Mouse (Mus musculus): Measurements from ENCODE around the gene Ptprcap. TPM values are rescaled to one million over a fixed set of nuclear protein-coding genes. Genes with fewer than 3 reads are reported as not detected.

Ptprcap gene
- polyA plus RNA-seq, 1 experiment from 2014 or later, result 5.1 TPM

Other genes starting within 250 kb of the Ptprcap start
- 33.6 and 36.5 TPM in 2 replicates for gene Tcirg1, start 246.5 kb upstream of the Ptprcap start, polyA plus RNA-seq (2014; fragmentation: Nextera tagmentation; extraction: Ambion mirVana)
- gene Ndufs8, start 240.8 kb upstream of the Ptprcap start, polyA plus RNA-seq (2014; fragmentation: Nextera tagmentation; extraction: Ambion mirVana), result 297 and 302 TPM in 2 replicates
- 4.6 and 4.8 TPM in 2 replicates for gene Aldh3b1, start 223.8 kb upstream of the Ptprcap start, polyA plus RNA-seq (2014; fragmentation: Nextera tagmentation; extraction: Ambion mirVana)
- gene Unc93b1, start 218.4 kb upstream of the Ptprcap start, polyA plus RNA-seq (2014; fragmentation: Nextera tagmentation; extraction: Ambion mirVana), result 21.3 and 24.5 TPM in 2 replicates
- 0.18 and 0.24 TPM in 2 replicates for gene Aldh3b3, start 195.0 kb upstream of the Ptprcap start, polyA plus RNA-seq (2014; fragmentation: Nextera tagmentation; extraction: Ambion mirVana)
- 9.2 and 11.8 TPM in 2 replicates for gene Aldh3b2, start 181.3 kb upstream of the Ptprcap start, polyA plus RNA-seq (2014; fragmentation: Nextera tagmentation; extraction: Ambion mirVana)
- gene Acy3, start 167.0 kb upstream of the Ptprcap start, polyA plus RNA-seq (2014; fragmentation: Nextera tagmentation; extraction: Ambion mirVana), result 8.2 and 8.5 TPM in 2 replicates
- gene Tbx10, start 160.9 kb upstream of the Ptprcap start, polyA plus RNA-seq (2014; fragmentation: Nextera tagmentation; extraction: Ambion mirVana), result 0.10 TPM in 1 of 2 replicates, not detected in the other
- 25.8 and 29.5 TPM in 2 replicates for gene Nudt8, start 153.0 kb upstream of the Ptprcap start, polyA plus RNA-seq (2014; fragmentation: Nextera tagmentation; extraction: Ambion mirVana)
- 1.4 and 1.6 TPM in 2 replicates for gene Gm49405, start 153.0 kb upstream of the Ptprcap start, polyA plus RNA-seq (2014; fragmentation: Nextera tagmentation; extraction: Ambion mirVana)
- gene Doc2g, start 150.3 kb upstream of the Ptprcap start, polyA plus RNA-seq (2014; fragmentation: Nextera tagmentation; extraction: Ambion mirVana), result 2.5 and 3.4 TPM in 2 replicates
- gene Ndufv1, start 140.8 kb upstream of the Ptprcap start, polyA plus RNA-seq (2014; fragmentation: Nextera tagmentation; extraction: Ambion mirVana), result 188 and 199 TPM in 2 replicates
- 483 and 496 TPM in 2 replicates for gene Gstp1, start 115.6 kb upstream of the Ptprcap start, polyA plus RNA-seq (2014; fragmentation: Nextera tagmentation; extraction: Ambion mirVana)
- 1.2 and 4.5 TPM in 2 replicates for gene Gstp2, start 107.6 kb upstream of the Ptprcap start, polyA plus RNA-seq (2014; fragmentation: Nextera tagmentation; extraction: Ambion mirVana)
- 0.35 TPM in 1 of 2 replicates, not detected in the other for gene Gstp3, start 94.0 kb upstream of the Ptprcap start, polyA plus RNA-seq (2014; fragmentation: Nextera tagmentation; extraction: Ambion mirVana)
- not detected in 2 replicates for gene Cabp2, start 72.0 kb upstream of the Ptprcap start, polyA plus RNA-seq (2014; fragmentation: Nextera tagmentation; extraction: Ambion mirVana)
- 66.1 and 68.6 TPM in 2 replicates for gene Cdk2ap2, start 56.4 kb upstream of the Ptprcap start, polyA plus RNA-seq (2014; fragmentation: Nextera tagmentation; extraction: Ambion mirVana)
- gene Pitpnm1, start 53.6 kb upstream of the Ptprcap start, polyA plus RNA-seq (2014; fragmentation: Nextera tagmentation; extraction: Ambion mirVana), result 5.6 and 6.6 TPM in 2 replicates
- gene Aip, start 27.7 kb upstream of the Ptprcap start, polyA plus RNA-seq (2014; fragmentation: Nextera tagmentation; extraction: Ambion mirVana), result 81.9 and 88.6 TPM in 2 replicates
- 0.08 TPM in 1 of 2 replicates, not detected in the other for gene Gpr152, start 13.8 kb upstream of the Ptprcap start, polyA plus RNA-seq (2014; fragmentation: Nextera tagmentation; extraction: Ambion mirVana)
- 0.12 TPM in 1 of 2 replicates, not detected in the other for gene Cabp4, start 9.6 kb upstream of the Ptprcap start, polyA plus RNA-seq (2014; fragmentation: Nextera tagmentation; extraction: Ambion mirVana)
- gene Coro1b, start 5.0 kb upstream of the Ptprcap start, polyA plus RNA-seq (2014; fragmentation: Nextera tagmentation; extraction: Ambion mirVana), result 139 and 162 TPM in 2 replicates
- gene Rps6kb2, start 9.8 kb downstream of the Ptprcap start, polyA plus RNA-seq (2014; fragmentation: Nextera tagmentation; extraction: Ambion mirVana), result 34.1 and 43.2 TPM in 2 replicates
- 4.3 and 5.3 TPM in 2 replicates for gene Carns1, start 21.9 kb downstream of the Ptprcap start, polyA plus RNA-seq (2014; fragmentation: Nextera tagmentation; extraction: Ambion mirVana)
- 3.6 and 3.8 TPM in 2 replicates for gene Tbc1d10c, start 37.7 kb downstream of the Ptprcap start, polyA plus RNA-seq (2014; fragmentation: Nextera tagmentation; extraction: Ambion mirVana)
- gene Ppp1ca, start 38.5 kb downstream of the Ptprcap start, polyA plus RNA-seq (2014; fragmentation: Nextera tagmentation; extraction: Ambion mirVana), result 744 and 800 TPM in 2 replicates
- gene Rad9a, start 48.1 kb downstream of the Ptprcap start, polyA plus RNA-seq (2014; fragmentation: Nextera tagmentation; extraction: Ambion mirVana), result 28.9 and 32.4 TPM in 2 replicates
- 6.0 and 6.3 TPM in 2 replicates for gene Clcf1, start 60.6 kb downstream of the Ptprcap start, polyA plus RNA-seq (2014; fragmentation: Nextera tagmentation; extraction: Ambion mirVana)
- gene AC109138.7, start 60.8 kb downstream of the Ptprcap start, polyA plus RNA-seq (2014; fragmentation: Nextera tagmentation; extraction: Ambion mirVana), result not detected in 2 replicates
- 28.1 and 31.3 TPM in 2 replicates for gene Pold4, start 78.3 kb downstream of the Ptprcap start, polyA plus RNA-seq (2014; fragmentation: Nextera tagmentation; extraction: Ambion mirVana)
- gene Ssh3, start 115.6 kb downstream of the Ptprcap start, polyA plus RNA-seq (2014; fragmentation: Nextera tagmentation; extraction: Ambion mirVana), result 16.3 and 16.6 TPM in 2 replicates
- gene Ankrd13d, start 129.5 kb downstream of the Ptprcap start, polyA plus RNA-seq (2014; fragmentation: Nextera tagmentation; extraction: Ambion mirVana), result 7.6 and 9.0 TPM in 2 replicates
- 17.0 and 18.9 TPM in 2 replicates for gene Grk2, start 152.6 kb downstream of the Ptprcap start, polyA plus RNA-seq (2014; fragmentation: Nextera tagmentation; extraction: Ambion mirVana)
- 48.3 and 52.6 TPM in 2 replicates for gene Kdm2a, start 244.7 kb downstream of the Ptprcap start, polyA plus RNA-seq (2014; fragmentation: Nextera tagmentation; extraction: Ambion mirVana)